ENCODE assay signal across 9 mouse cellular contexts in the genomic region with DNA sequence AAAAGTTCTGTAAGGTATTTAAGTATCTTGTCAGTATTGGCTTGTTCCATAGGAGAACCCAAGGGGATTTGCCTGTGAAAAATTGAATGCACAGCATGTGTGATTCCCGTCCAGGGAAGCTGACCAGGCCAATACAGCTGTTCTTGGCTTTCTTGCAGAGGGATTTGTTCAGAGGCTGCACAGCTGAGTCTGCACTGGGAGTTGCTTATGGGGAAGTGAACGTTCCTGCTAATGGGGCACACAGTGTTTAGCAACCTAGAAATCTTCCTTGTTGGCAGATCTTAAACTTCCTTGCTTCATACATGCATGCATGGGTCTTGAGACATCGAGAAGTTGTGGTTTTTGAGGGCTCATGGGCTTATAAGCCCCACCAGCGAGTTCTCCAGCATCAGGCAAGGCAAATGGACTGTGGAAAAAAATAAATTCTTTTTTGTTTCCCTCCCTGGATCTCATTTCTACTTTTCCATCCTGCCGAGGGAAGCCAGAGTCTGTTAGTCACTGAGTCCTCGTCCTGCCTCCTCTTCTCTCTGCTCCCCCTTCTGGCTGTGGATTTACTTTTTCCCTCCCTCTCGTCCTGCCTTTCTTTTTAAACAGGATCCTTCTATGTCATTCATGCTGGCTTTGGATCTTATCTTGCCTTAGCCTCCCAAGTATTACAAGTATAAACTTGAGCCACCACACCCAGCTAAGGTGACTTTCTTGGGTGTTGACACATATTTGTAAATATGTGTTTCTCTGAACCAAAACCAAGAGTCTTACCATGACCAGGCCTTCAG. TPM values are rescaled to one million over a fixed set of nuclear protein-coding genes. Genes with fewer than 3 reads are reported as not detected.
DNase-seq lines count a peak whose midpoint lies in the region; ATAC-seq and TF ChIP-seq lines count a peak whose summit lies in the region.
"Had no signal": no experiment of that assay in that cellular context is flagged by ENCODE, and none has a peak within 500 bp of the region (broad histone marks: within the 10 kb centered on the region; RNA-seq: fewer than 3 reads in every experiment).

No protein-coding gene starts in this region.

- no peak overlapping the region for H3K9ac ChIP-seq in forebrain, embryonic 11.5 days (ENCODE audit: low read length)
- no peak overlapping the region for H3K9ac ChIP-seq in forebrain, embryonic 15.5 days (replicated peaks)
- no peak overlapping the region for H3K9ac ChIP-seq in lung, embryonic 14.5 days
- no peak overlapping the region for H3K9ac ChIP-seq in limb, embryonic 14.5 days (ENCODE audit: low read depth, low read length, severe bottlenecking)
- no peak overlapping the region for H3K9ac ChIP-seq in midbrain, embryonic 13.5 days (replicated peaks)
- H3K9ac ChIP-seq: lung, embryonic 15.5 days had no signal

- 41% methylated on average over 7 of the region's 7 CpGs for WGBS in forebrain, embryonic 11.5 days
- 38% methylated on average over 7 of the region's 7 CpGs for WGBS in forebrain, embryonic 15.5 days
- 42% methylated on average over 7 of the region's 7 CpGs for WGBS in lung, embryonic 14.5 days
- 31% methylated on average over 7 of the region's 7 CpGs for WGBS in lung, adult 2 months
- WGBS in limb, embryonic 14.5 days: 38% methylated on average over 7 of the region's 7 CpGs
- WGBS in midbrain, embryonic 13.5 days: 39% methylated on average over 7 of the region's 7 CpGs

- no peaks in the 10 kb centered on the region for H3K4me1 ChIP-seq in forebrain, embryonic 11.5 days (replicated peaks; ENCODE audit: control insufficient read depth, insufficient read depth, low read length)
- H3K4me1 ChIP-seq in forebrain, embryonic 15.5 days: peaks cover 3% of the 10 kb centered on the region; the same call in 1 of the 2 replicates
- no peaks in the 10 kb centered on the region for H3K4me1 ChIP-seq in lung, embryonic 14.5 days (ENCODE audit: insufficient read depth)
- H3K4me1 ChIP-seq in lung, adult 2 months (ENCODE audit: control insufficient read depth, insufficient read depth, low read length): no peaks in the 10 kb centered on the region
- peaks cover 3% of the 10 kb centered on the region; the same call in 1 of the 2 replicates for H3K4me1 ChIP-seq in limb, embryonic 14.5 days (ENCODE audit: control insufficient read depth, insufficient read depth, low read length)
- no peaks in the 10 kb centered on the region for H3K4me1 ChIP-seq in midbrain, embryonic 13.5 days (replicated peaks)
- H3K4me1 ChIP-seq: lung, embryonic 15.5 days had no signal

- peaks cover 2% of the 10 kb centered on the region; the same call in 1 of the 2 replicates for H3K9me3 ChIP-seq in forebrain, embryonic 11.5 days (ENCODE audit: control insufficient read depth, low read length)
- H3K9me3 ChIP-seq in forebrain, embryonic 15.5 days: no peaks in the 10 kb centered on the region
- H3K9me3 ChIP-seq in lung, embryonic 14.5 days (ENCODE audit: low read depth, low read length): no peaks in the 10 kb centered on the region
- 0 out of 2 replicates have a peak, but pooled peaks cover 5% of the 10 kb centered on the region for H3K9me3 ChIP-seq in limb, embryonic 14.5 days (ENCODE audit: control insufficient read depth, low read length)
- 0 out of 2 replicates have a peak, but pooled peaks cover 4% of the 10 kb centered on the region for H3K9me3 ChIP-seq in midbrain, embryonic 13.5 days
- H3K9me3 ChIP-seq: lung, embryonic 15.5 days had no signal

- H3K4me2 ChIP-seq in forebrain, embryonic 11.5 days (ENCODE audit: low read depth, low read length, severe bottlenecking): no peak overlapping the region
- no peak overlapping the region for H3K4me2 ChIP-seq in forebrain, embryonic 15.5 days (replicated peaks)
- no peak overlapping the region for H3K4me2 ChIP-seq in lung, embryonic 14.5 days
- H3K4me2 ChIP-seq in limb, embryonic 14.5 days (replicated peaks; ENCODE audit: low read depth, low read length, severe bottlenecking): no peak overlapping the region
- no peak overlapping the region for H3K4me2 ChIP-seq in midbrain, embryonic 13.5 days (replicated peaks)
- H3K4me2 ChIP-seq: lung, embryonic 15.5 days had no signal

- H3K36me3 ChIP-seq in forebrain, embryonic 11.5 days (ENCODE audit: control insufficient read depth, insufficient read depth, low read length): no peaks in the 10 kb centered on the region
- H3K36me3 ChIP-seq in forebrain, embryonic 15.5 days: no peaks in the 10 kb centered on the region
- no peaks in the 10 kb centered on the region for H3K36me3 ChIP-seq in lung, embryonic 14.5 days (ENCODE audit: insufficient read depth)
- no peaks in the 10 kb centered on the region for H3K36me3 ChIP-seq in limb, embryonic 14.5 days (ENCODE audit: control insufficient read depth, insufficient read depth, low read length)
- H3K36me3 ChIP-seq in midbrain, embryonic 13.5 days: no peaks in the 10 kb centered on the region
- H3K36me3 ChIP-seq: lung, embryonic 15.5 days had no signal

- peak; percentile 39 for DNase-seq in forebrain, embryonic 11.5 days (ENCODE audit: low spot score)
- DNase-seq in lung, embryonic 14.5 days: peak; percentile 11
- DNase-seq in lung, adult 2 months: no peak
- DNase-seq in limb, embryonic 14.5 days (ENCODE audit: low spot score): peak; percentile 52

- no peak overlapping the region for H3K4me3 ChIP-seq in forebrain, embryonic 11.5 days (ENCODE audit: low read depth, low read length)
- H3K4me3 ChIP-seq in forebrain, embryonic 15.5 days: no peak overlapping the region
- H3K4me3 ChIP-seq in lung, embryonic 14.5 days (ENCODE audit: low read depth, low read length): no peak overlapping the region
- no peak overlapping the region for H3K4me3 ChIP-seq in lung, adult 2 months (replicated peaks; ENCODE audit: extremely low read depth, low read depth, low read length)
- no peak overlapping the region for H3K4me3 ChIP-seq in limb, embryonic 14.5 days (replicated peaks; ENCODE audit: low read length)
- H3K4me3 ChIP-seq in midbrain, embryonic 13.5 days (replicated peaks): no peak overlapping the region
- H3K4me3 ChIP-seq: lung, embryonic 15.5 days had no signal

- no peak overlapping the region for H3K27ac ChIP-seq in forebrain, embryonic 11.5 days (ENCODE audit: low read depth, low read length)
- no peak overlapping the region for H3K27ac ChIP-seq in forebrain, embryonic 15.5 days (replicated peaks)
- no peak overlapping the region for H3K27ac ChIP-seq in lung, embryonic 14.5 days (ENCODE audit: low read depth)
- 0 out of 2 replicates have a peak overlapping the region, but pooled peaks have one; percentile 45 for H3K27ac ChIP-seq in limb, embryonic 14.5 days (replicated peaks; ENCODE audit: low read depth, low read length)
- H3K27ac ChIP-seq in midbrain, embryonic 13.5 days: no peak overlapping the region
- H3K27ac ChIP-seq: lung, embryonic 15.5 days had no signal

- TF ChIP-seq CTCF in lung, embryonic 14.5 days (IDR thresholded peaks at IDR 0.05; ENCODE audit: low read depth): peak; percentile 17; the same call in 1 of the 2 replicates
- TF ChIP-seq CTCF in lung, adult 2 months (IDR thresholded peaks at IDR 0.05; ENCODE audit: insufficient read depth, low read length): no peak

- no peaks in the 10 kb centered on the region for H3K27me3 ChIP-seq in forebrain, embryonic 11.5 days (ENCODE audit: control insufficient read depth, insufficient read depth, low read length)
- H3K27me3 ChIP-seq in forebrain, embryonic 15.5 days: no peaks in the 10 kb centered on the region
- H3K27me3 ChIP-seq in lung, embryonic 14.5 days (ENCODE audit: insufficient read depth, low read length): no peaks in the 10 kb centered on the region
- no peaks in the 10 kb centered on the region for H3K27me3 ChIP-seq in limb, embryonic 14.5 days (ENCODE audit: control insufficient read depth, insufficient read depth, low read length)
- H3K27me3 ChIP-seq in midbrain, embryonic 13.5 days: no peaks in the 10 kb centered on the region
- H3K27me3 ChIP-seq: lung, embryonic 15.5 days had no signal

- TF ChIP-seq POLR2A in lung, adult 2 months (IDR thresholded peaks at IDR 0.05; ENCODE audit: borderline replicate concordance, extremely low read depth, low read depth, low read length): no peak
- TF ChIP-seq POLR2A in limb, embryonic 14.5 days (IDR thresholded peaks at IDR 0.05; ENCODE audit: borderline replicate concordance, extremely low read depth, insufficient read depth, insufficient read length): no peak

- ATAC-seq in forebrain, embryonic 11.5 days (replicated peaks; ENCODE audit: low FRiP score): no peak
- ATAC-seq in forebrain, embryonic 15.5 days (replicated peaks): no peak
- ATAC-seq in lung, embryonic 14.5 days (ENCODE audit: insufficient read depth): no peak
- ATAC-seq in limb, embryonic 14.5 days (ENCODE audit: low FRiP score, low read depth): no peak
- peak; percentile 64 for ATAC-seq in neutrophil, adult 5-6 weeks (ENCODE audit: extremely low read depth, insufficient number of reproducible peaks, low FRiP score, poor library complexity, severe bottlenecking)
- no peak for ATAC-seq in midbrain, embryonic 13.5 days
- no peak for ATAC-seq in erythroid progenitor cell, adult 5-6 weeks (replicated peaks; ENCODE audit: low FRiP score, poor library complexity, severe bottlenecking)

RNA-seq across cellular contexts. Expression of gene Toe1, which starts 19.3 kb away (rescaled TPM):
- polyA plus RNA-seq in forebrain, embryonic 11.5 days (2014; fragmentation: Nextera tagmentation; extraction: Ambion mirVana): 34.3 and 37.0 TPM in 2 replicates
- polyA plus RNA-seq in forebrain, embryonic 15.5 days (2015; fragmentation: Nextera tagmentation; extraction: Ambion mirVana): 29.0 and 31.9 TPM in 2 replicates
- 35.6 and 41.4 TPM in 2 replicates for polyA plus RNA-seq in lung, embryonic 14.5 days (2014; fragmentation: Nextera tagmentation; extraction: Ambion mirVana)
- 17.4 and 22.1 TPM in 2 replicates for polyA plus RNA-seq in lung, adult 2 months (2012; rRNA removed)
- polyA plus RNA-seq in limb, embryonic 14.5 days (2012; rRNA removed): 44.1 and 44.6 TPM in 2 replicates
- 35.9 TPM in 2 replicates for polyA plus RNA-seq in limb, embryonic 14.5 days (2014; fragmentation: Nextera tagmentation; extraction: Ambion mirVana)
- total RNA-seq in neutrophil, adult 5-6 weeks (2017): 43.6 and 47.6 TPM in 2 replicates
- 30.3 and 33.1 TPM in 2 replicates for polyA plus RNA-seq in midbrain, embryonic 13.5 days (2015; fragmentation: Nextera tagmentation; extraction: Ambion mirVana)
- total RNA-seq in erythroid progenitor cell, adult 5-6 weeks (2015; ENCODE audit: low replicate concordance): 4.6 and 6.8 TPM in 2 replicates
- total RNA-seq in erythroid progenitor cell, adult 5-6 weeks (2017; ENCODE audit: low replicate concordance): 4.1 and 27.0 TPM in 2 replicates

RNA-seq across cellular contexts. Expression of gene Mutyh, which starts 19.4 kb away (rescaled TPM):
- polyA plus RNA-seq in forebrain, embryonic 11.5 days (2014; fragmentation: Nextera tagmentation; extraction: Ambion mirVana): 20.3 and 20.9 TPM in 2 replicates
- polyA plus RNA-seq in forebrain, embryonic 15.5 days (2015; fragmentation: Nextera tagmentation; extraction: Ambion mirVana): 9.5 and 10.1 TPM in 2 replicates
- 14.7 and 16.8 TPM in 2 replicates for polyA plus RNA-seq in lung, embryonic 14.5 days (2014; fragmentation: Nextera tagmentation; extraction: Ambion mirVana)
- 7.5 and 7.6 TPM in 2 replicates for polyA plus RNA-seq in lung, adult 2 months (2012; rRNA removed)
- 26.8 and 28.2 TPM in 2 replicates for polyA plus RNA-seq in limb, embryonic 14.5 days (2012; rRNA removed)
- 10.2 and 11.0 TPM in 2 replicates for polyA plus RNA-seq in limb, embryonic 14.5 days (2014; fragmentation: Nextera tagmentation; extraction: Ambion mirVana)
- 8.4 and 9.1 TPM in 2 replicates for total RNA-seq in neutrophil, adult 5-6 weeks (2017)
- polyA plus RNA-seq in midbrain, embryonic 13.5 days (2015; fragmentation: Nextera tagmentation; extraction: Ambion mirVana): 10.2 and 10.6 TPM in 2 replicates
- 0.84 and 9.4 TPM in 2 replicates for total RNA-seq in erythroid progenitor cell, adult 5-6 weeks (2015; ENCODE audit: low replicate concordance)
- 1.2 TPM in 1 of 2 replicates, not detected in the other for total RNA-seq in erythroid progenitor cell, adult 5-6 weeks (2017; ENCODE audit: low replicate concordance)

RNA-seq across cellular contexts. Expression of gene Hpdl, which starts 33.3 kb away (rescaled TPM):
- 1.5 and 1.6 TPM in 2 replicates for polyA plus RNA-seq in forebrain, embryonic 11.5 days (2014; fragmentation: Nextera tagmentation; extraction: Ambion mirVana)
- 0.59 and 0.73 TPM in 2 replicates for polyA plus RNA-seq in forebrain, embryonic 15.5 days (2015; fragmentation: Nextera tagmentation; extraction: Ambion mirVana)
- 0.71 and 0.91 TPM in 2 replicates for polyA plus RNA-seq in lung, embryonic 14.5 days (2014; fragmentation: Nextera tagmentation; extraction: Ambion mirVana)
- 0.53 and 0.69 TPM in 2 replicates for polyA plus RNA-seq in lung, adult 2 months (2012; rRNA removed)
- 0.57 and 0.79 TPM in 2 replicates for polyA plus RNA-seq in limb, embryonic 14.5 days (2012; rRNA removed)
- 0.39 and 1.1 TPM in 2 replicates for polyA plus RNA-seq in limb, embryonic 14.5 days (2014; fragmentation: Nextera tagmentation; extraction: Ambion mirVana)
- not detected in 2 replicates for total RNA-seq in neutrophil, adult 5-6 weeks (2017)
- 0.62 and 1.0 TPM in 2 replicates for polyA plus RNA-seq in midbrain, embryonic 13.5 days (2015; fragmentation: Nextera tagmentation; extraction: Ambion mirVana)
- not detected in 2 replicates for total RNA-seq in erythroid progenitor cell, adult 5-6 weeks (2015; ENCODE audit: low replicate concordance)
- total RNA-seq in erythroid progenitor cell, adult 5-6 weeks (2017; ENCODE audit: low replicate concordance): not detected in 2 replicates
